Mouse (Mus musculus) ES-E14 (cell line): Measurements from ENCODE around the gene Myl7. TPM values are rescaled to one million over a fixed set of nuclear protein-coding genes. Genes with fewer than 3 reads are reported as not detected.

Experiments
- DNase-seq: peaks from one replicate; pipeline ENCODE4 v3.0.0-alpha.2; 2013; ENCODE audit warnings: low read depth, low spot score
- H3K27ac ChIP-seq: 2 replicates; pipeline ENCODE4 v1.5.1; 2012; ENCODE audit warnings: low read depth, mild to moderate bottlenecking, low read length, moderate library complexity, mixed read lengths; ENCODE audit not compliant: poor library complexity, insufficient read depth, severe bottlenecking
- H3K36me3 ChIP-seq: 2 replicates; pipeline ENCODE4 v1.6.1; 2012; ENCODE audit warnings: mild to moderate bottlenecking, low read length, moderate library complexity, mixed read lengths; ENCODE audit not compliant: control insufficient read depth, poor library complexity, insufficient read depth, severe bottlenecking
- H3K4me1 ChIP-seq, 2 experiments: fragments of 150-350 bp in 1 of 2; sonication (generic) in 1 of 2; 2 replicates each; pipeline ENCODE4 v1.6.1; 2012; ENCODE audit warnings: low read length in 2 of 2, mild to moderate bottlenecking in 1 of 2, mixed read lengths in 1 of 2; ENCODE audit not compliant: control insufficient read depth in 2 of 2, insufficient read depth in 2 of 2, poor library complexity in 1 of 2
- H3K4me3 ChIP-seq, 2 experiments: fragments of 150-350 bp in 1 of 2; sonication (generic) in 1 of 2; 2 replicates each; pipeline ENCODE4 v1.5.1; 2012; ENCODE audit warnings: low read length in 2 of 2, low read depth in 1 of 2, mild to moderate bottlenecking in 1 of 2, mixed read lengths in 1 of 2; ENCODE audit not compliant: insufficient read depth in 1 of 2, poor library complexity in 1 of 2, severe bottlenecking in 1 of 2
- H3K9ac ChIP-seq: 2 replicates; pipeline ENCODE4 v1.6.1; 2012; ENCODE audit warnings: low read depth, mild to moderate bottlenecking, low read length, mixed read lengths; ENCODE audit not compliant: poor library complexity, insufficient read depth, severe bottlenecking
- H3K9me3 ChIP-seq: fragments of 150-350 bp; sonication (generic); 2 replicates; pipeline ENCODE4 v1.6.1; 2012; ENCODE audit warnings: low read depth, mild to moderate bottlenecking, low read length; ENCODE audit not compliant: control insufficient read depth, insufficient read depth
- CHD2 ChIP-seq: IDR thresholded peaks from 2 replicates; pipeline ENCODE4 v1.6.1; 2014; ENCODE audit warnings: mild to moderate bottlenecking, low read depth, low read length, inconsistent platforms
- HCFC1 ChIP-seq: IDR thresholded peaks from 2 replicates; pipeline ENCODE4 v1.6.1; 2012; ENCODE audit warnings: low read length, inconsistent platforms, borderline replicate concordance; ENCODE audit not compliant: insufficient read depth
- MAFK ChIP-seq: IDR thresholded peaks from 2 replicates; pipeline ENCODE4 v1.6.1; 2014; ENCODE audit warnings: mild to moderate bottlenecking, low read depth, low read length, inconsistent platforms; ENCODE audit not compliant: insufficient read depth
- ZC3H11A ChIP-seq: IDR thresholded peaks from 2 replicates; pipeline ENCODE4 v1.6.1; 2012; ENCODE audit warnings: low read depth, mild to moderate bottlenecking, inconsistent platforms, low read length, borderline replicate concordance
- ZNF384 ChIP-seq: IDR thresholded peaks from 2 replicates; pipeline ENCODE4 v1.6.1; 2012; ENCODE audit warnings: low read depth, low read length, inconsistent platforms
- in situ Hi-C, 2 experiments: fragments of 600-800 bp; cut with MboI; formaldehyde crosslinking; loops; one replicate each; pipeline ENCODE4 v1.15.1; 2025; ENCODE audit warnings: low sequenced_read_pairs in 2 of 2, inconsistent platforms in 1 of 2; ENCODE audit not compliant: unreplicated experiment in 2 of 2
- total RNA-seq: library from RNA; depleted of rRNA; stranded (reverse); fragments of 300-350 nt; gene quantifications from 2 replicates; pipeline ENCODE4 v1.2.3, GENCODE M21; 2012; rRNA removed

The Myl7 gene
- total RNA-seq, 1 experiment: 10.4 TPM

GRCm38 (mm10) chr11:5850452-5850851, 48.1 kb downstream of the Myl7 start:
- H3K27ac ChIP-seq: no peak overlapping the region
- no peak overlapping the region for H3K4me3 ChIP-seq
- peaks cover 0 to 6% of the 10 kb centered on the region in 2 experiments; a peak in 2 of 4 replicates for H3K4me1 ChIP-seq
- H3K36me3 ChIP-seq: no peaks in the 10 kb centered on the region
- H3K9ac ChIP-seq: no peak overlapping the region
- in situ Hi-C loops: no loop called here
- no peak for DNase-seq
- no peak for TF ChIP-seq MAFK
- TF ChIP-seq HCFC1: no peak
- TF ChIP-seq ZC3H11A: no peak
- TF ChIP-seq CHD2: no peak
- H3K9me3 ChIP-seq: no peaks in the 10 kb centered on the region

GRCm38 (mm10) chr11:5849316-5849715, 49.3 kb downstream of the Myl7 start:
- DNase-seq: no peak
- TF ChIP-seq ZC3H11A (no peak), CHD2 (no peak), MAFK (no peak), ZNF384 (no peak), HCFC1 (no peak)
- Histone ChIP-seq H3K9me3 (no peaks in the 10 kb centered on the region), H3K27ac (no peak overlapping the region), H3K9ac (no peak overlapping the region), H3K4me3 (no peak overlapping the region), H3K36me3 (no peaks in the 10 kb centered on the region), H3K4me1 (peaks cover 0 to 6% of the 10 kb centered on the region in 2 experiments; a peak in 2 of 4 replicates)
- in situ Hi-C loops: no loop called here

GRCm38 (mm10) chr11:5848741-5849140, 49.8 kb downstream of the Myl7 start:
- Histone ChIP-seq H3K36me3 (no peaks in the 10 kb centered on the region), H3K9ac (no peak overlapping the region), H3K4me3 (no peak overlapping the region), H3K27ac (no peak overlapping the region), H3K4me1 (peaks cover 0 to 6% of the 10 kb centered on the region in 2 experiments; a peak in 2 of 4 replicates), H3K9me3 (no peaks in the 10 kb centered on the region)
- in situ Hi-C loops: no loop called here
- no peak for TF ChIP-seq ZNF384
- TF ChIP-seq HCFC1: no peak
- TF ChIP-seq CHD2: no peak
- no peak for TF ChIP-seq MAFK
- no peak for TF ChIP-seq ZC3H11A
- DNase-seq: no peak

- Histone ChIP-seq H3K27ac (no peak overlapping the region), H3K36me3 (no peaks in the 10 kb centered on the region), H3K4me1 (peaks cover 0 to 6% of the 10 kb centered on the region in 2 experiments; a peak in 2 of 4 replicates), H3K9me3 (peaks cover under 1% of the 10 kb centered on the region; the same call in 1 of the 2 replicates), H3K4me3 (no peak overlapping the region), H3K9ac (no peak overlapping the region)
- in situ Hi-C loops: no loop called here
- DNase-seq: no peak
- no peak for TF ChIP-seq CHD2
Observed at GRCm38 (mm10) chr11:5846639-5847345, 51.8 kb downstream of the Myl7 start.

Other genes with a start within 250 kb of the Myl7 start
- gene Mrps24, start 183.1 kb downstream of the Myl7 start, total RNA-seq: 125 and 170 TPM in 2 replicates
- 10.3 and 10.4 TPM in 2 replicates for gene Urgcp, start 136.4 kb downstream of the Myl7 start, total RNA-seq
- 31.7 and 48.7 TPM in 2 replicates for gene Dbnl, start 110.3 kb downstream of the Myl7 start, total RNA-seq
- 4.1 and 4.2 TPM in 2 replicates for gene Pgam2, start 95.0 kb downstream of the Myl7 start, total RNA-seq
- gene Polm, start 60.8 kb downstream of the Myl7 start, total RNA-seq: 6.7 and 12.2 TPM in 2 replicates
- gene Aebp1, start 36.8 kb downstream of the Myl7 start, total RNA-seq: 8.5 and 14.5 TPM in 2 replicates
- 103 and 126 TPM in 2 replicates for gene Pold2, start 20.5 kb downstream of the Myl7 start, total RNA-seq
- gene Gck, start 51.3 kb upstream of the Myl7 start, total RNA-seq: 0.76 and 0.85 TPM in 2 replicates
- gene Ykt6, start 56.9 kb upstream of the Myl7 start, total RNA-seq: 63.7 and 72.2 TPM in 2 replicates
- gene Camk2b, start 167.6 kb upstream of the Myl7 start, total RNA-seq: 6.4 and 14.1 TPM in 2 replicates